Mouse (Mus musculus): Measurements from ENCODE around the gene Nav2. TPM values are rescaled to one million over a fixed set of nuclear protein-coding genes. Genes with fewer than 3 reads are reported as not detected.

The Nav2 gene
- total RNA-seq, 2 experiments from 2014 or later, result 94.6 to 122 TPM

GRCm38 (mm10) chr7:48883525-48884265 lies 24.8 kb upstream of the Nav2 start:
- intact Hi-C loops (cut with DNase I), result no loop called here
- DNase-seq (ENCODE audit: low spot score in 2 of 2), result no peak

GRCm38 (mm10) chr7:48884266-48884611 lies 24.3 kb upstream of the Nav2 start:
- intact Hi-C loops (cut with DNase I), result no loop called here
- no peak for DNase-seq (ENCODE audit: low spot score in 2 of 2)

- no peak for DNase-seq (ENCODE audit: low spot score in 2 of 2)
- intact Hi-C loops (cut with DNase I), result no loop called here
Measured at GRCm38 (mm10) chr7:48887973-48888372, 20.5 kb upstream of the Nav2 start.

- intact Hi-C loops (cut with DNase I), result no loop called here
- no peak for DNase-seq (ENCODE audit: low spot score in 2 of 2)
Measured at GRCm38 (mm10) chr7:48888751-48889150, 19.8 kb upstream of the Nav2 start.

GRCm38 (mm10) chr7:48891029-48891428 lies 17.5 kb upstream of the Nav2 start:
- no peak for DNase-seq (ENCODE audit: low spot score in 2 of 2)
- intact Hi-C loops (cut with DNase I), result no loop called here

GRCm38 (mm10) chr7:48893093-48893492 lies 15.4 kb upstream of the Nav2 start:
- DNase-seq (ENCODE audit: low spot score in 2 of 2), result no peak
- intact Hi-C loops (cut with DNase I), result loop anchor here (1.0 kb wide), 1 partner anchor 228 kb away; no protein-coding TSS in a partner anchor

GRCm38 (mm10) chr7:48894152-48894551 lies 14.4 kb upstream of the Nav2 start:
- peak; percentile 81 to 86 for DNase-seq (ENCODE audit: low spot score in 2 of 2)
- intact Hi-C loops (cut with DNase I), result no loop called here

GRCm38 (mm10) chr7:48894763-48895162 lies 13.8 kb upstream of the Nav2 start:
- intact Hi-C loops (cut with DNase I), result no loop called here

GRCm38 (mm10) chr7:48895475-48895874 lies 13.0 kb upstream of the Nav2 start:
- DNase-seq (ENCODE audit: low spot score in 2 of 2), result no peak
- intact Hi-C loops (cut with DNase I), result no loop called here

More at GRCm38 (mm10) chr7:48894763-48895162, 13.8 kb upstream of the Nav2 start:
- DNase-seq (ENCODE audit: low spot score in 2 of 2), result no peak

GRCm38 (mm10) chr7:48896051-48896450 lies 12.5 kb upstream of the Nav2 start:
- DNase-seq (ENCODE audit: low spot score in 2 of 2), result no peak
- intact Hi-C loops (cut with DNase I), result no loop called here

- intact Hi-C loops (cut with DNase I), result no loop called here
- DNase-seq (ENCODE audit: low spot score in 2 of 2), result no peak
Measured at GRCm38 (mm10) chr7:48897539-48898163, 10.9 kb upstream of the Nav2 start.

GRCm38 (mm10) chr7:48898416-48898815 lies 10.1 kb upstream of the Nav2 start:
- intact Hi-C loops (cut with DNase I), result no loop called here
- no peak for DNase-seq (ENCODE audit: low spot score in 2 of 2)

- intact Hi-C loops (cut with DNase I), result no loop called here
Measured at GRCm38 (mm10) chr7:48900408-48901167, 7.9 kb upstream of the Nav2 start.

GRCm38 (mm10) chr7:48902454-48902853 lies 6.1 kb upstream of the Nav2 start:
- DNase-seq (ENCODE audit: low spot score in 2 of 2), result no peak
- intact Hi-C loops (cut with DNase I), result no loop called here

More at GRCm38 (mm10) chr7:48900408-48901167, 7.9 kb upstream of the Nav2 start:
- DNase-seq (ENCODE audit: low spot score in 2 of 2), result no peak

- intact Hi-C loops (cut with DNase I), result no loop called here
- DNase-seq (ENCODE audit: low spot score in 2 of 2), result no peak
Measured at GRCm38 (mm10) chr7:48909342-48909671, 791 bp downstream of the Nav2 start.

- intact Hi-C loops (cut with DNase I), result no loop called here
- no peak for DNase-seq (ENCODE audit: low spot score in 2 of 2)
Measured at GRCm38 (mm10) chr7:48910282-48910681, 1.8 kb downstream of the Nav2 start.

- intact Hi-C loops (cut with DNase I), result no loop called here
- DNase-seq (ENCODE audit: low spot score in 2 of 2), result no peak
Measured at GRCm38 (mm10) chr7:48911146-48911545, 2.6 kb downstream of the Nav2 start.

GRCm38 (mm10) chr7:48914630-48915506 lies 6.4 kb downstream of the Nav2 start:
- no peak for DNase-seq (ENCODE audit: low spot score in 2 of 2)
- intact Hi-C loops (cut with DNase I), result no loop called here

- intact Hi-C loops (cut with DNase I), result no loop called here
- no peak for DNase-seq (ENCODE audit: low spot score in 2 of 2)
Measured at GRCm38 (mm10) chr7:48917463-48917862, 8.9 kb downstream of the Nav2 start.

- DNase-seq (ENCODE audit: low spot score in 2 of 2), result no peak
- intact Hi-C loops (cut with DNase I), result no loop called here
Measured at GRCm38 (mm10) chr7:48917988-48918387, 9.5 kb downstream of the Nav2 start.

Data from left cerebral cortex, postnatal 14 days (tissue).